Mouse (Mus musculus) gastrocnemius, adult 2 months (tissue): Measurements from ENCODE around the gene L1cam. TPM values are rescaled to one million over a fixed set of nuclear protein-coding genes. Genes with fewer than 3 reads are reported as not detected.

Experiments used
- DNase-seq: peaks from one replicate; pipeline ENCODE4 v3.0.0; 2022
- H3K27ac ChIP-seq: fragments of 200-600 bp; 2 replicates; pipeline ENCODE4 v1.8.1; 2022; ENCODE audit warnings: mild to moderate bottlenecking
- H3K4me3 ChIP-seq: fragments of 200-600 bp; 2 replicates; pipeline ENCODE4 v1.8.1; 2022; ENCODE audit warnings: mild to moderate bottlenecking, moderate library complexity
- CTCF ChIP-seq: fragments of 200-600 bp; IDR thresholded peaks from 2 replicates; pipeline ENCODE4 v1.8.1; 2022; ENCODE audit warnings: antibody characterized with exemption, mild to moderate bottlenecking, moderate library complexity
- intact Hi-C: fragments of 180-260 bp; cut with DNase I; formaldehyde crosslinking; loops from one replicate; pipeline ENCODE4 v1.15.1; 2025
- total RNA-seq, 2 experiments: library from RNA; stranded (reverse); gene quantifications; 2 replicates each; pipeline ENCODE4 v1.2.3; 2021

L1cam gene
- total RNA-seq, 2 experiments from 2014 or later: 2.3 to 3.2 TPM

- DNase-seq: no peak
- Histone ChIP-seq H3K4me3 (peak overlapping the region; percentile 37), H3K27ac (no peak overlapping the region)
- no peak for TF ChIP-seq CTCF
- intact Hi-C loops: no loop called here
Observed at GRCm38 (mm10) chrX:73911156-73911555, 15.3 kb upstream of the L1cam start.

GRCm38 (mm10) chrX:73910451-73910850, 14.5 kb upstream of the L1cam start:
- no peak overlapping the region for H3K4me3 ChIP-seq
- no peak for TF ChIP-seq CTCF
- DNase-seq: no peak
- H3K27ac ChIP-seq: no peak overlapping the region
- intact Hi-C loops: no loop called here

GRCm38 (mm10) chrX:73910049-73910448, 14.1 kb upstream of the L1cam start:
- TF ChIP-seq CTCF: no peak
- H3K4me3 ChIP-seq: no peak overlapping the region
- no peak for DNase-seq
- no peak overlapping the region for H3K27ac ChIP-seq
- intact Hi-C loops: no loop called here

GRCm38 (mm10) chrX:73897959-73898358, 2.1 kb upstream of the L1cam start:
- no peak overlapping the region for H3K27ac ChIP-seq
- TF ChIP-seq CTCF: peak; percentile 7; the same call in 1 of the 2 replicates
- DNase-seq: no peak
- no peak overlapping the region for H3K4me3 ChIP-seq
- intact Hi-C loops: loop anchor here (10.0 kb wide), 2 partner anchors 193 to 843 kb away; no protein-coding TSS in a partner anchor

GRCm38 (mm10) chrX:73892833-73893232, 3.1 kb downstream of the L1cam start:
- DNase-seq: no peak
- intact Hi-C loops: loop anchor here (10.0 kb wide), 2 partner anchors 188 to 838 kb away; no protein-coding TSS in a partner anchor
- TF ChIP-seq CTCF: no peak

GRCm38 (mm10) chrX:73891551-73892152, 4.3 kb downstream of the L1cam start, which contains the start of gene Avpr2:
Gene Avpr2, plus strand, starts transcription at chrX:73892102.
- intact Hi-C loops: loop anchor here (10.0 kb wide), 2 partner anchors 187 to 837 kb away; no protein-coding TSS in a partner anchor
- Histone ChIP-seq H3K4me3 (no peak within 1 kb of the TSS), H3K27ac (no peak within 1 kb of the TSS)
- DNase-seq: no peak
- TF ChIP-seq CTCF: no peak

More at GRCm38 (mm10) chrX:73892833-73893232, 3.1 kb downstream of the L1cam start:
- Histone ChIP-seq H3K27ac (no peak overlapping the region), H3K4me3 (no peak overlapping the region)

GRCm38 (mm10) chrX:73881463-73881862, 14.4 kb downstream of the L1cam start:
- no peak for DNase-seq
- no peak overlapping the region for H3K4me3 ChIP-seq
- intact Hi-C loops: no loop called here
- TF ChIP-seq CTCF: no peak
- H3K27ac ChIP-seq: no peak overlapping the region

GRCm38 (mm10) chrX:73881036-73881427, 14.9 kb downstream of the L1cam start:
- intact Hi-C loops: no loop called here
- no peak overlapping the region for H3K27ac ChIP-seq

GRCm38 (mm10) chrX:73880194-73881035, 15.5 kb downstream of the L1cam start:
- Histone ChIP-seq H3K4me3 (peak overlapping the region; percentile 71), H3K27ac (no peak overlapping the region)
- intact Hi-C loops: no loop called here
- TF ChIP-seq CTCF: no peak
- peak; percentile 35 for DNase-seq

More at GRCm38 (mm10) chrX:73881036-73881427, 14.9 kb downstream of the L1cam start:
- no peak for TF ChIP-seq CTCF
- DNase-seq: no peak
- H3K4me3 ChIP-seq: peak overlapping the region; percentile 71

- intact Hi-C loops: no loop called here
- DNase-seq: no peak
- no peak overlapping the region for H3K27ac ChIP-seq
- H3K4me3 ChIP-seq: no peak overlapping the region
- no peak for TF ChIP-seq CTCF
Observed at GRCm38 (mm10) chrX:73877014-73877413, 18.9 kb downstream of the L1cam start.

GRCm38 (mm10) chrX:73875881-73876280, 20.0 kb downstream of the L1cam start:
- intact Hi-C loops: no loop called here
- H3K27ac ChIP-seq: no peak overlapping the region
- no peak for TF ChIP-seq CTCF
- no peak overlapping the region for H3K4me3 ChIP-seq
- no peak for DNase-seq

GRCm38 (mm10) chrX:73871956-73872355, 23.9 kb downstream of the L1cam start:
- no peak overlapping the region for H3K27ac ChIP-seq

GRCm38 (mm10) chrX:73871474-73871873, 24.4 kb downstream of the L1cam start:
- H3K27ac ChIP-seq: no peak overlapping the region
- DNase-seq: no peak
- no peak for TF ChIP-seq CTCF
- H3K4me3 ChIP-seq: no peak overlapping the region
- intact Hi-C loops: no loop called here

More at GRCm38 (mm10) chrX:73871956-73872355, 23.9 kb downstream of the L1cam start:
- H3K4me3 ChIP-seq: no peak overlapping the region
- DNase-seq: no peak
- TF ChIP-seq CTCF: no peak
- intact Hi-C loops: no loop called here
